Mouse (Mus musculus) myocyte (in vitro differentiated cells): Measurements from ENCODE around the gene Numa1.

Source experiments
- E2F4 ChIP-seq: IDR thresholded peaks from one replicate; pipeline ENCODE4 v1.6.1; 2011; ENCODE audit warnings: mild to moderate bottlenecking, control low read depth, moderate library complexity; ENCODE audit not compliant: insufficient read depth
- MAX ChIP-seq: IDR thresholded peaks from one replicate; pipeline ENCODE4 v1.6.1; 2011; ENCODE audit warnings: low read depth, mild to moderate bottlenecking, control low read depth
- POLR2A ChIP-seq: IDR thresholded peaks from one replicate; pipeline ENCODE4 v1.6.1; 2011; ENCODE audit warnings: low read depth, mild to moderate bottlenecking, control low read depth, moderate library complexity; ENCODE audit not compliant: insufficient read length
- POLR2AphosphoS2 ChIP-seq: IDR thresholded peaks from one replicate; pipeline ENCODE4 v1.6.1; 2011; ENCODE audit warnings: low read depth, control low read depth; ENCODE audit not compliant: insufficient read length

DNA sequence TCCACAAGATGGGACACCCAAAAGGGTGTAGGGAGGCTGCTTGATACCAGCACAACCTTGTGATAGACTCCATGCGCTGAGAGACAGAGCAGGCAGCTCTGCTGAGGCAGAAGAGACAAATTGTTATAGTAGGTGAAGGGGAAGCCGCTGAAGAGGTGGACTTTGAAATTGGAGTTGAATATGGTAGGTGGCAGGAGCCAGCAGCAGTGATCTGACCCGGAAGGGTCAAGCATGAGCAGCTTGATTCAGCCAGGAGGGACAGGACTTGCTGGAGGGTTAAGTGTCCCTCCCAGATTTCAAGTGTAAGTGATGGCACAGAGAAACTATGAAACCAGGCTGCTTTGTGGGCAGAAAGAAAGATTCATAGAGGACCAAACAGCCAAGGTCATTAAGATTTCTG lies 51.2 kb downstream of the Numa1 start:
- TF ChIP-seq POLR2A = no peak
- no peak for TF ChIP-seq E2F4
- no peak for TF ChIP-seq MAX
- no peak for TF ChIP-seq POLR2AphosphoS2
